Mouse (Mus musculus): ENCODE data around the gene Hip1r.

Gene Hip1r

GRCm38 (mm10) chr5:123973299-123974178 lies at the start of gene Hip1r:
Hip1r (plus strand) TSS chr5:123973628.
- peak; percentile 62 for DNase-seq (ENCODE audit: low read depth, low spot score)

- DNase-seq (ENCODE audit: low read depth, low spot score) = no peak
These were observed 46.3 kb upstream of the Hip1r start, which contains the start of gene Gm43518 for GRCm38 (mm10) chr5:123927118-123927517. Gm43518 (plus strand) TSS chr5:123927418.

DNA sequence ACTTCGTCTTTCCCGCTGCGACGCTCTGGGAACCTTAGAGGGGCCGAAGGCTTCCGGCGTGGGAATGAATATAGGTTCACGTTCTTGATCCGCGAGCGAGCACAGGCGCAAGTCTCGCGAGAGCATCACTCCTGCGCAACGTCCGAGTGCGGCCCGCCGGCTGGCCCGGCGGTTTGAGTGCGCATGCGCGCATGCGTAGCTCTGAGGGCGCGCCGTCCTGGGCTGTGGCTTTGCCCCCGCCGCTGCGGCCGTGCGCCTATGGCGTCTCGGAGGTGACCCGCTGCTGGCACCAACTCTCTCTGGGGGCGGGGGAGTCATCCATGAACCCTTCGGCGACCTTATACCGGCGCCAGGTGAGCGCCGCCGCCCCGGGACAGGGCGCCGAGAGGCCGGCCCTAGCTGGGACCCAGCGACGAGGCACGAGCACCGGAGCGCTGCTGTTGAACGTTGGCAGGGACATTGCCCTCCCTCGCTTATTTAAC lies 42.9 kb upstream of the Hip1r start, which contains the start of gene Ccdc62:
Gene Ccdc62, plus strand, starts transcription at position 172 of the 482 bp plus-strand sequence.
- peak; percentile 96 for DNase-seq (ENCODE audit: low read depth, low spot score)

- no peak for DNase-seq (ENCODE audit: low read depth, low spot score)
These were observed 42.3 kb upstream of the Hip1r start for GRCm38 (mm10) chr5:123931131-123931530.

GRCm38 (mm10) chr5:123932927-123933326 lies 40.5 kb upstream of the Hip1r start:
- peak; percentile 13 for DNase-seq (ENCODE audit: low read depth, low spot score)

- peak; percentile 29 for DNase-seq (ENCODE audit: low read depth, low spot score)
These were observed 39.9 kb upstream of the Hip1r start for GRCm38 (mm10) chr5:123933556-123933955.

DNA sequence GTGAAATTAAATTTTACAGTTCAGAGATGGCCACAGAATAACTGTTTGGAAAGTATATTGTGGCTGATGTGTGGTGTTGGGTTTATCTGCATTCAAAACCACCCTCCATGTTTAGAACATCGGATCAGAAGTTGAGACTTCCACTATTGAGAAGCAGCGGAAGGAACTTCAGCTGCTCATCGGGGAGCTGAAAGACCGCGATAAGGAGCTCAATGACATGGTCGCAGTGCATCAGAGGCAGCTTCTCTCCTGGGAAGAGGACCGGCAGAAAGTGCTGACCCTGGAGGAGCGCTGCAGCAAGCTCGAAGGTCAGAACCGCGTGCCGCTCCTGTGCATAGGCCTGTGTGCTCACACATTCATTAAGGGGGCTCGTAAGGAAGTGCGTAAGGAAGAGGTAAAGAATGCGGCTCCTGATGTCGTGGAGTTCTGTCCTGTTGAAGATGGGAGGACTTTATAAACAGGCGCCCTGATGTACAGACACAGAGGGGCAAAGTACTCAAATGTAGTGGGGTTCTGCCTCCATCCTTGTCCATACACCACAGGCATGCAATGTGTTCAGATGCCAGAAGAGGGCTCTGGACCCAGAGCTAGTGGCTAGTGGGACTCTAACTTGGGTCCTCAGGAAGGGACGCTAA lies 39.4 kb upstream of the Hip1r start:
- peak; percentile 83 for DNase-seq (ENCODE audit: low read depth, low spot score)

- DNase-seq (ENCODE audit: low read depth, low spot score) = no peak
These were observed 37.5 kb upstream of the Hip1r start for GRCm38 (mm10) chr5:123935931-123936330.

- DNase-seq (ENCODE audit: low read depth, low spot score) = no peak
These were observed 34.9 kb upstream of the Hip1r start for GRCm38 (mm10) chr5:123938479-123938878.

DNA sequence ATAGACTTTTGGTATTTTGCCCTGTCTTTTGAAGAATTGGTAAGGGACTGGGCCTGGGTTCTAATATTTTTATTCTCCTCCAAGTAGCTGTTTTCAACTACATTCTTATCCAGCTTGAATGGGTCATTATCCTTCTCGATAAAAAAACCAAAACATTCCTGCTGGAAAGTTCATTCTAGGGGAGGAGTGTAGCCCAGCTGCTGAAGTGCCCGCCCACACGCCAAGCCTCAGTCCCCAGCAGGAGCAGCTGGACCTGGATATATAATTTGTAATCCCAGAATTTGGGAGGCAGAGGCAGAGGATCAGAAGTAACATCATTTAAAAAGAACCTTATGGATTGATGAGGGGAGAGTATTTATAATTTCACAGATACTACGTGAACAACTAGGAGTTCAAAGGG lies 26.9 kb upstream of the Hip1r start:
- DNase-seq (ENCODE audit: low read depth, low spot score) = no peak

GRCm38 (mm10) chr5:123947041-123947761 lies 26.2 kb upstream of the Hip1r start:
- DNase-seq (ENCODE audit: low read depth, low spot score) = peak; percentile 20

DNA sequence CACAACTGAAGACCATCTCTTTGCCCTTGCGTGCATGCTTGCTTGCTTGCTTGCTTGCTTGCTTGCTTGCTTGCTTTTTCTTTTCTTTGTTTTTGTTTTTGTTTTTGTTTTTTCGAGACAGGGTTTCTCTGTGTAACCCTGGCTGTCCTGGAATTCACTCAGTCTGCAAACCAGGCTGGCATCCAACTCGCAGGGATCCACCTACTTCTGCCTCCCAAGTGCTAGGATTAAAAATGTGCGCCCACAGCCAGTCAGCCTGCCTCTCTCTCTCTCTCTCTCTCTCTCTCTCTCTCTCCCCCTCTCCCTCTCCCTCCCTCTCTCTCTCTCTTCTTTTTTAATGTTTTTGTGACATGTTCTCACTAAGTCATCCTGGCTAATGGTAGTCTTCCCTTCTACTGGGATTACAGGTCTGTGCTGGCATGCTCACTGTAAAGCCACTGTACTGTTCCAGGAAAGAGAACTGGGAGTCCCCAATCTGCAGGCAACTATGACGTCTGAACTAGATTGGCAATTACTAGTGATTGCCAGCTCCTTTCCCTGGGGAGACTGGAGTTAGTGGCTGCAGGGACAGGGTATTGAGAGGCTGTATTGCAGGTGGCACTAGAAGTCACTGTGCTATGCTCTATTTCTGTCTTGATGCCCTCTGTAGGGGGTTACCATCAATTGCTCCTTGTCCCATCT lies 20.9 kb upstream of the Hip1r start:
- no peak for DNase-seq (ENCODE audit: low read depth, low spot score)

DNA sequence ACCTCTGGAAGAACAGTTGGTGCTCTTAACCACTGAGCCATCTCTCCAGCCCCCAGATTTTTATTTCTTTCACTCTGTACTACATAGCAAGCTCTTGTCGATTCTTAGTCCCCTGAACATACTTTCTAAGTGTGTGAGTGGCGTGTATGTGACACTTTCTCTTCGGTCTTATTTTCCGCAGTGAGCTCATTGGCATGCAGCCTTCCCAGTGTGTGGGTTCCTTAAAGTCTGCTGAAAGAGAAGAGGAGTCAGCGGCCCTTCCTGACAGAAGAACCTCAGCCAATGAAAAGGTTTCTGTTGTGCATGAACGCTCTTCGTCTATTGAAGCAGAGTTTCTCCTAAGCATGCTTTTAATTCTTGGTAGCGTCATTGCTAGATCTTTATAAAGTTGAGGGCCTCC lies 16.2 kb upstream of the Hip1r start:
- DNase-seq (ENCODE audit: low read depth, low spot score) = no peak

- no peak for DNase-seq (ENCODE audit: low read depth, low spot score)
These were observed 14.4 kb upstream of the Hip1r start for GRCm38 (mm10) chr5:123959018-123959417.

GRCm38 (mm10) chr5:123960129-123960528 lies 13.3 kb upstream of the Hip1r start:
- DNase-seq (ENCODE audit: low read depth, low spot score) = no peak

GRCm38 (mm10) chr5:123961046-123961445 lies 12.4 kb upstream of the Hip1r start:
- DNase-seq (ENCODE audit: low read depth, low spot score) = no peak

GRCm38 (mm10) chr5:123964208-123964607 lies 9.2 kb upstream of the Hip1r start:
- no peak for DNase-seq (ENCODE audit: low read depth, low spot score)

- DNase-seq (ENCODE audit: low read depth, low spot score) = no peak
These were observed 6.7 kb upstream of the Hip1r start for GRCm38 (mm10) chr5:123966759-123967158.

GRCm38 (mm10) chr5:123968468-123968867 lies 5.0 kb upstream of the Hip1r start:
- no peak for DNase-seq (ENCODE audit: low read depth, low spot score)

DNA sequence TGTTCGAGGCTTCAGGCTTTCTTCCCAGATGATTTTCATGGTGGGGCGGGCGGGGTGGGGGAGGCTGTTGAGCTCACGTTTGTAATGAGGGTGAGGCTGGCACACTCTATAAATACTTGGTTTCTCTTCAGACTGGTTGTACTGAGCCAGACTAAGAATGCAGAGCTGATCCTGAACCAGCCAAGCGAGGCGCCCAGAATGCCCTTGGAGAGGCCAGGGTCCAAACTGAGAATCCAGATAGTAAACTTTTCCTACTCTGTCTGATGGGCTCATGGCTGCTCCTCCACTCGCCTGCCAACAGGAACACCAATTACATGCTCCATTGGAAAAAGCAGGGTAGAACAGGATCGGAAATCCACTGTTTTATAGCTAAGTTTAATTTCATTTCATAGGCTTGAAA lies 4.2 kb upstream of the Hip1r start:
- DNase-seq (ENCODE audit: low read depth, low spot score) = no peak

DNA sequence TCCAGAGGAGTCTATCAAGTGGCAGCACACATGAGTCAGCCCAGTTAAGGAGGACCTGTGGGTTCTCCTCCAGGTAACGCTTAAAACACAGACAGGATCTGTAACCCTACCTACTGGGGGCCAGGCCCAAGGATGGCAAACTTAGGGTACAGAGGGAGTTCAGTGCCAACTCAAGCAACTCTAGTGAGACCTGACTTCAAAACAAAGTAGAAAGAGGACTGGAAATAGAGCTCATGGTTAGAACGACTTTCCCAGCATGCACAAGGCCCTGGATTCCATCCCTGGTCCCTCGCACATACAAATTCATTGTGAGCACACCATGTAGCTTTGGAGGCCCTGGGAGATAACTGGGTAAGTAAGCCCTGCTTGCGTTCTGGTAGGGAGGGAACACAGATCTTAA lies 2.9 kb upstream of the Hip1r start:
- no peak for DNase-seq (ENCODE audit: low read depth, low spot score)
